Mouse (Mus musculus): ENCODE measurements around the gene Adam12.

DNA sequence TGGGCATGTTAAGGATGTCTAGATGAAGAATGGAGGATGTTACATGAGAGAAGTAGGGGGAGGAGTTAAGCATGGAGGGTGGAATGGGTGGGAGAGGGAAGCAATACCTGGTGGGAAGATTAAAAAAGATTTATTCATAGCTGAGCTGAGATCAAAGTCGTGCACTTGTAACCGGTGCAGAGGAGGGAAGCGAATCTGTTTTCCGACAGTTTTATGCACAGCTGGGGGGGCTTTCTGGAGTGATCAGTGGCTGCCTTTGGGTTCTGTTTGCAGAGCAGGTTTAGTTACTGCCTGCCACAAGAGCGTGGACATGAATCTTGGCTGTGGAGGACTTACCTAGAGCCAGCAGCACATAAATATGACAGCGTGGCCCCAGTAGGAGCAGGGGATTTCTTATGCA lies 389.9 kb downstream of the Adam12 start:
- TF ChIP-seq CTCF (IDR thresholded peaks at IDR 0.05; ENCODE audit: low read depth, low read length) (no peak), POLR2A (IDR thresholded peaks at IDR 0.05; ENCODE audit: extremely low read depth, insufficient read depth, low read length) (no peak)
